Mouse (Mus musculus) adrenal gland, postnatal 10 days (tissue): ENCODE data around the gene Slc6a11. TPM values are rescaled to one million over a fixed set of nuclear protein-coding genes. Genes with fewer than 3 reads are reported as not detected.

ENCODE experiments used
- DNase-seq: peaks from one replicate; pipeline ENCODE4 v3.0.0; 2021; ENCODE audit warnings: mixed read lengths
- total RNA-seq, 2 experiments: library from RNA; stranded (reverse); gene quantifications; 2 replicates each; pipeline ENCODE4 v1.2.3; 2021

The Slc6a11 gene
- total RNA-seq, 2 experiments from 2014 or later, result 0.30 TPM

DNA sequence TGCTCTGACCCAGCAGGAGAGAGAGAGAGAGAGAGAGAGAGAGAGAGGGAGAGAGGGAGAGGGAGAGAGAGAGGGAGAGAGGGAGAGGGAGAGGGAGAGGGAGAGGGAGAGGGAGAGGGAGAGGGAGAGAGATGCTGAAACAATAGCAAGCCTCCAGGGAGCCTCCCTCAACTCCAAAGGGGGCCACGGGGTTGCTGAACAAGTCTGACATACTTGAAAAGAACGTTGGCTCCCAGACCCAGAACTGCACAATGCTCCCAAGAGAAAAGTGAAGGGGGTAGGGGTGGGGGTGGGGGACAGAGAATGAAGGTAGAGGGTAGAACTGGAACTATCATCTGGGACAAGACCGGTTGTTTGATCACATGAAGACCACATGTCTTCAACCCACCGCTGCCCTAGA lies 136.9 kb downstream of the Slc6a11 start:
- no peak for DNase-seq

DNA sequence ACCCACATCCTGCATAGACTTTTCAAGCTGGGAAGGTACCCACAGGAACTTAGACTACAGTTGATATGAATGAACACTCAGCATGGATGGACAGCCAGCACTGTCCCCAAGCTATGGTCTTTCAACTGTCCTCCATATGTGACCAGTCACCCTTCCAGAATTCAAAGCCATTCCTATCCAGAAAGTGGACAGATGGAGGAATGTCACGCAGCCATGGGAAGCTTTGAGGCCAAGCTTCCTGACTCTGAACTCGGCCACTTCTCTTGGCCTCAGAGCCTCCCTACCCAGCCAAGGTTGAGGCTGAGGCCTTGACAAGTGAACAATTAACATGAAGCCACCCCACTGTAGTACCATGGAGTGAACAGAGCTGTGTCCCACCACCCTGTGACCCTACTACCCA lies 138.5 kb downstream of the Slc6a11 start:
- no peak for DNase-seq

DNA sequence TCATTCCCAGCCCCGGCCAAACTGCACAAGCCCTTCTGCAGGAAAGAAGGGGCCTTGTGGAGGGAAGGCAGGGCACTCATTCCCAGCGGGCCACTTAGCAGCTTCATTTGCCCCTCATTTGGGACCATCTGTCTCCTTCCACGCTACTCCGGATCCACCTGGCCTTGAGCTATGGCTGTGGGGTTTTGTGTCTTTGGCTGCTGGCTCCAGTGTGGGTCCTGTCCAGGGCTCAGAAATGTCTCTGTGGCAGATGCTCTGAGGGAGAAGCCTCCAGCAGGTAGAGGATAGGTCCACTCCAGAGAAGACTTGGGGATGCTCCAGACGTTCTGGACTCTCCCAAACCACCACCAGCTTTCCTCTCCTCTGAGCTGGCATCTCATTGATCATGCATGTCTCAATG lies 139.8 kb downstream of the Slc6a11 start:
- no peak for DNase-seq

DNA sequence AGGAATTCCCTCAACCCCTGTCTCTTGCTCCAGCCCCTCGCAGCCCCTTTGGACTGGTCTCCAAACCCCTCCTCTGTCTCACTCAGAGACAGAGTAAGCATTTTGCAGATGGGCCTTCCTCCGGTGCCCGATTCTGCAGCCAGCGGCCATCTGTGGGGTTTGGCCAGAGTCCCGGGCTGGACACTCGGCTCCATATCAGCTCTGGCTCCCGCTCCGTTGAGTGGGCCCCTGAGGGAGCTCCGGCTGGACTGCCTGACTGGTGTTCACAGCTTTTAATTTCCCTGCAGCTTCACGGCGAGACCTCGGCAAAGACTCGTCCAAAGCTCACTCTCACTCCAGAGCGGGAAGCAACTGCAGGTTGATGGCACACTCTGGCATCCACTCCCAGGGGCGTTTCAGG lies 141.2 kb downstream of the Slc6a11 start:
- DNase-seq, result peak; percentile 44

DNA sequence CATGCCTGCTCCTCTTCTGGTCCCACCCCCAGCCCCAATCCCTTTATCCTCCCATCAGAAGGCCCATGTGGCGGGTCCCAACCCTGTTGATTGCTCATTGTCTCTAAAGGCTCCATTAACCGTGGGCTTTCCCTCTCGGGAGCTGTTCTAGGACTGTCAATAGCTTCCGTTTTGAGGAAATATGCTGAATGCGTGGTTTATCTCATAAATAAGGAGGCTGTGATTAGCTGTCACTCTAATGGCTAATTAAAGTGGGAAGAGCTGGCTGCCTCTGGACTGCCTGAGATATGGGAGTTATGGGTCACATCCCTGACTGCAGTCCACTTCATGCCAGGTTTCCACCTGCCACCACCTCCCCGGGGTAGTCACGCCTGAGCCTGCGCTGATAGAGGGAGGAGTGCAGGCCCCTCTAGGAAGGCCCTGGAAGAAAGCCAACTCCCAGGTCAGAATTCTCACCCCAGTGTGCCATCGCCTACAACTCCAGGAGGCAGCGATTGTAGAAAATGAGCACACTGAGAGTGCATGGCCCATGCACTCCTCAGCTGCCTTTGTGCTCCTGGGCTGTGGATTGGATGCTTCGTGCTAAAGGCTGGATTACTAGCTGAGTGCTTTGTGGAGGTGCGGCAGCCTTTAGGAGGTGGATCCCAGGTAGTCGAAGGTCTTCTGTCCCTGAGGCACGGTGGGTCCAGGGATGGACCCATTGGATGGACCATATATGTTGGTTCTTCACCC lies 143.1 kb downstream of the Slc6a11 start:
- no peak for DNase-seq

DNA sequence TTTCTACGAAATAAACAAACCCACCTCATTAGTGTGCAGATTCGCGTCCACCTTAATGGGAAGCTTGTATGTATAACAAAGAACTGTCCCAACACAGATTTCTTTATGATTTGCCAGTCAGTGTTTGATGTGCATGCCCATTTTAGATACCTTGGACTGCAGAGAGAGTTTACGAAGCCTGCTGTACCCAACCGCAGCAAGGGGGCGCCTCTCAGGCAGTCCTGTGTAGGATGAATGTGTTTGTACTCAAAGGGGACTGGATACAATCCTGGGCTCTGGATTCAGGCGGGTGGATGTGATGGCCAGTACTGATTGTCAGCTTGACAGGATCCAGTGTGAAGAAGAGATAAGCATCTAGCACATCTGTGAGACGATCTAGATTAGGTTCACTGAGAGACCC lies 144.8 kb downstream of the Slc6a11 start:
- no peak for DNase-seq

DNA sequence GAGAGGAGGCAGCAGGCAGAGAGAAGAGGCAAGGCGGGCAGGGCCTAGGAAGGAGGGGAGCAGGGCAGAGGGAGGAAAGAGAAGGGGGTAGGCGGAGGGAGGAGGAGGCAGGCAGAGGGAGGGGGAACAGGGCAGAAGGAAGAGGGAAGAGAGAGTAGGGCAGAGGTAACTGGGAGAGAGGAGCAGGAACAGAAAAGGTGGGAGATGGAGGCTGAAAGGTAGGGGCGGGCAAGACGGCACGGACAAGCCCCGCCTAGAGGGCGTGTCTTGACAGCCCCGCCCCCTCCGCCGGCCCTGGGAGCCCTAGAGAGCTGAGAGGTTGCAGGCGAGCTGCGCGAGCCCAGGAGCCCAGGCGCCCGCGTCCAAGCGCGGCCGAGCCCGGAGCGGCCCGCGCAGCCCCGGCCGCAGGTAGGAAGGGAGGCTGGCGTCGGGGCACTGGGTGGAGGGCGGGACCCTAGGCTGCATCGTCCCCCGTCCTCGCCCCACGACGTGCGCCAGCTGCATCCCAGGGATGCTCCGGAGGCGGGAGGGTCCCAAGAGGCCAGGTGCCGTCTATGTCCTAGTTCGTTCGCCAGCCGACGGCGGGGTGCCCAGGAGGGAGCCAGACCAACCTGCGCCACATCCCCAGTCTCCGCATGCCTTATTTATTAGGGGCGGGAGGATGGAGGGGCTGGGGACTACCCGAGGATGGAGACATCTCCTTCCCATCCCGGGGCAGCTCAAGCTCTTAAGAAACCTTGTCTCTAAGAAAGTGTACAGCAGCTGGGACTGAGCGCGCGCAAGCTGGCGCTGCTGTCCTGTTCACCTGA lies 151.6 kb downstream of the Slc6a11 start, which contains the start of gene Slc6a1:
Gene Slc6a1, plus strand, starts transcription at position 167 of the 809 bp plus-strand sequence.
- peak; percentile 76 for DNase-seq

DNA sequence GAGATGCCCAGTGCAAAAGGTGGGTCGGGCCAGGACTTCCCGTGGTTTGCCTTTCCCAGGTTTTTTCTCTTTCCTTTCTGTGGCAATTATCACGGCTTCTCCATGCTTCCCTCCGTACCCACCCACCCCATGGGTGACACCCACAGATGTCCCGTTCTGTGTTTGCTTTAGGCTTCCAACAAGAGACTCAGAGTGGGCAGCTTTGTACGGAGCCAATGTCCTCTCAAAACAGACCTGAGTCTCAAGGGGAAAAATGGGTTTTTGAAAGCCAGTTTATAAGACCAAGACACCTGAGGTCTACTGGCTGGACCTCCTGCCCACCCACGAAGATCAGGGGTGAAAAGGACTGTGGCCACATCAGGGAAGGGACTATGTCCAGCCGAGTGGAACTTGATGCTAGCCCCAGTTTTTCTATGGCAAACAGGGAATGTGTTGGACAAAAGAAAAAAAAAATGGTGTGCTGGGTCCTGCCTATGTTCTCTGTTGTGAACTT lies 152.3 kb downstream of the Slc6a11 start:
- no peak for DNase-seq

DNA sequence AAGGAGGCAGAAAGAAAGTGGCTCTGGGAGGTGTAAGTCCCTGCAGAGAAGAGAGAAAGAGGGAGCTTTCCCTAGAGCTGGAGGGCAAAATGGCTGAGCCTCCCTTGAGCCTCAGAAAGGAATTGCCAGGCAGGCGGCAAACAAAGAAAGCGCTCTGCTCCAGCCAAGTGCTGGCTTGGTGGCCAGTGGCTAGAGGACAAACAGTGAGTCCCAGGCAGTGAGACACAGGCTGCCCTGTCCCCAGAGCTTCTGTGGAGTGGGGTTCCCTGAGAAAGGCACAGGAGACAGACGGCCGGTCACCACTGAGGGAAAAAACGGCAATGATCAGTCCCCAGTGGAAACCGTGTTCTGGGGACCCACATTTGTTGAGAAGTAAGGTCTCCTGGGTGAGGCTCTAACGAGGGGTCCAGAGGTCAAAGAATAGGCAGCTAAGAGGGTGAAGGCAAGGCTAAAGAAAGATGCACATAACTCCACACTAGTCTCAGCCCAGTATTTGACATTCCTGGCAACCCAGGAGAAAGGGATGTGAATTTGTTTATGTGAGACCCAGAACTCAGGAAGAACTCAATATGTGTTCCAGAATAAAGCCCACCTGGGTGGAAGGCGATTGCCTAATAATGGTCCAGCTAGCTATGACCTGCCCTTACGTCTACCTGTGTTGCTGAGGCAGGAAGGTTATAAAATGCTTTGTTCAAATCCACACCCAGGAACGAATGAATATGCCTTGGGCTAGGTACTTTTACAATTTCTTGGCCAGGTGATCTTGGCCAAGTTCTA lies 153.1 kb downstream of the Slc6a11 start:
- DNase-seq, result no peak

DNA sequence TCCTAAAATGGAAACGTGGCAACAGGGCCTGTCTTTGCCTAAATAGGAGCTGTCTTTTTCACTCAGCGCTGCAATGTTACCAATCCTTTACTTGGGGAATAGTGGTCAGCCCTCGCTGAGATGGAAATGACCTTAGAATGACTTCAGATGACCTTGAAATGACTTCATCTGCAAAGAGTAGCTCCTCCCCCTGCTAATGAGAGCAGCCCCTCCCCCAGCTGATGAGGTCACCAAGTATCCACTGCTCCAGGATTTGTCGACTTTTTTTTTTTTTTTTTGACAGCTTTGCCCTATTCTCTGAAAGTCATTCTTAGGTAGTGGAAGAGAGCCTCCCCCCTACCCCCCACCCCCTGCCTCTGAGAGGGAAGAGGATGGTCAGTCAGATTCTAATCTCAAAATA lies 154.4 kb downstream of the Slc6a11 start:
- DNase-seq, result no peak

DNA sequence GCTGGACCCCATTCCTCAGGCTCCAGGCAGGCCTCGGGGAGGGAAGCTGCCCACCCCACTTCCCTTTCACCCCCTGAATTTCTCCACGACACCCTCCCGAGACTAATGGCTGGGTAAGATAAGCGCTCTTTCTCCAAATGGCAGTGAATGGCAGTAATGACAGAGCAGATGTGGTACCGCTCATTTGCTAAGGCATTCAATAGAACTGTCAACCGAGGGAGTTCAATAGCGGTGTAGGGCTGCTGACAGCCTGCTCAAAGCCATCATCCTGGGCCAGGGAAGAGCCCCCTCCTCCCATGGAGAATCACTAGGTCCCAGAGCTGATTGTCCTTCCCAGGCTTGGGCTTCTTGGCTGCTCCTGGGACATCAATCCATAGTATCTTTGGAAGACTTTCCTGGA lies 158.1 kb downstream of the Slc6a11 start:
- DNase-seq, result no peak

DNA sequence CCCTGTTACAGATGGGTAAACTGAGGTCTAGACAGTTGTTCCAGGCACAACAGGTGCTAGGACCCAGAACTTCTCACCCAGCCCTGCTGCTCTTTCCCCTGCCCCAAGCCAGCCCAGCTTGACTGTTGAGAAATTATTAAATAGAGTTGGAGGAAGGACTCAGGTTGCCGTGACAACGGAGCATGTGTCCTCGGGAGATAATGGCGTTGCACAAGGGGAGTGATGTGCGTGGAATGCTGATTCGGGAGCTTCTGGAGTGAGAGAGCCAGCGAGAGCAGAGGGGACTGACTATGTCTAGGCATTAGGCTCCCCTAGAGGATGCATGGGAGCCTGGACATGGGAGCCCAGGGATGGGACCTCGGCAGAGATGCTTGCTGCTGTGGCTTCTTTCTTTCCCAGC lies 159.1 kb downstream of the Slc6a11 start:
- DNase-seq, result peak; percentile 11

DNA sequence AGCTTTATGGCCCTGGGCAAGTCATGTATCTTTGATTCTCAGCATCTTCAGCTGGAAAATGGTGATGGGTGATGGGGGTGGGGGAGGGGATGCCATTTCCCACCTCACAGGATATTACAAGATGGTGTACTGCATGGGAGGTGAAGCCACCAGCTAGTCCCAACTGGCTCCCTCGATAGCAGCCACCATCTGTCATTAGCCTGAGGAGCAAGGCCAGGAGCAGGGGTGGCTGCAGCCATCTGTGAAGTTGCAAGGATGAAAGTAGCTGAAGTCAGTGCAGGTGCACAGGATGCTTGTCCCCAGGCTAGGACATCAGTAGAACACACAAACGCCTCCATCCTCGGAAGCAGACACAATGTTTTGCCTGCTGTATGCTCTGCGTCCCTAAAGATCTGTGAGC lies 159.9 kb downstream of the Slc6a11 start:
- DNase-seq, result no peak

DNA sequence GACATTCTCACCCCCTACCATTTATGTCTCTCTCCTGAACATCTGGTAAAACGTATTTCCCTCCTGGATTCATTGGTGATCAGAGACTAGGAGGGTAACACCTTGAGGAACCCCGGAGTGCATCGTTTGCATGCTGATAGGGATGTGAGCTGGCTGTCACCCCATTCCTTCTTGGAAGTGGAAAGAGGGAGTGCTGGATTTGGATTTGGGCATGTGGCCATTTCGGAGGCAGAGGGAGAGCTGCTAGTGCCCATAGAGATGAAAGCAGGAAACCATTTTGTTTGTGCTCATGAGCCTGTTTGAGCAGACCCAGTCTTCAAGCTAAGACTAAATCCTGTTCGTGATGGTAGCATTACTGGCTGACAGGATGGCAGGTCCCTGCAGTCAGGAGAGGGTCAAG lies 160.4 kb downstream of the Slc6a11 start:
- DNase-seq, result no peak

DNA sequence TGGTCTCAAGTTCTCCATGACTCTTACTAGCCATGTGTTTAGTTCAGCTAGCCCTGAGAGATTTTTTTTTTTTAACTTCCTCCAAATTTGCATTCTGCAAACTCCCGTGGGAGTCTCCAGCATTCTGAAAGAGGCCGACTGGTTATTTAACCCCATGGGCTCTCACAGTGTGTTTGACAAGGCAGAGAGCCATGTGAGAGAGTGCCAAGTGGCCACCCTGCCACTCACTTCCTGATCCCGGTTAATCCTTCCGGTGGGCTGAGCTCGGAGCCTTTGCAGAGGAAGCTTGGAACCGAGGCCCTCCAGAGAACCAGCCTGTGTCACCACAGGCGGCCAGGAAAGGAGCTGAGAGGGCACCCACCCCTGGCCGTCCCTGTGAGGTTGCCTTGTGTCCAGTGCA lies 162.5 kb downstream of the Slc6a11 start:
- DNase-seq, result no peak

DNA sequence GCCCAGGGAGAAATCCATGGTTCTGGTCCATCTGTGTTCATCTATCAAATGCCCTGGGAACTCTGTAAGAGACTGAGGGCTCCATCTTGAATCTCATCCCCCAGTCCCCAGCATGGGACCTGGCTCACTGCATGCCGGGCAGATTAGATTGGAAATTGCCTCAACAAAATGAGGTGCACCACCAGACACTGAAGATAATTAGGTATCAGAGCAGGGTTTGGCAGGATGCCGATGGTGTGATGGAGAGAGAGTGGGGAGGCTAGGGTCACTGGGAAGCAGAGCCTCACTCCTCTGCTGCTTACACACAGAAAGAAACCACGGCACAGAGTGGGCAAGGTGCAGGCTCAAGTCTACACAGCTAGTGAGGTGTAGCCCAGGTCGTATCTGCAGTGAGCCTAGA lies 164.0 kb downstream of the Slc6a11 start:
- no peak for DNase-seq

DNA sequence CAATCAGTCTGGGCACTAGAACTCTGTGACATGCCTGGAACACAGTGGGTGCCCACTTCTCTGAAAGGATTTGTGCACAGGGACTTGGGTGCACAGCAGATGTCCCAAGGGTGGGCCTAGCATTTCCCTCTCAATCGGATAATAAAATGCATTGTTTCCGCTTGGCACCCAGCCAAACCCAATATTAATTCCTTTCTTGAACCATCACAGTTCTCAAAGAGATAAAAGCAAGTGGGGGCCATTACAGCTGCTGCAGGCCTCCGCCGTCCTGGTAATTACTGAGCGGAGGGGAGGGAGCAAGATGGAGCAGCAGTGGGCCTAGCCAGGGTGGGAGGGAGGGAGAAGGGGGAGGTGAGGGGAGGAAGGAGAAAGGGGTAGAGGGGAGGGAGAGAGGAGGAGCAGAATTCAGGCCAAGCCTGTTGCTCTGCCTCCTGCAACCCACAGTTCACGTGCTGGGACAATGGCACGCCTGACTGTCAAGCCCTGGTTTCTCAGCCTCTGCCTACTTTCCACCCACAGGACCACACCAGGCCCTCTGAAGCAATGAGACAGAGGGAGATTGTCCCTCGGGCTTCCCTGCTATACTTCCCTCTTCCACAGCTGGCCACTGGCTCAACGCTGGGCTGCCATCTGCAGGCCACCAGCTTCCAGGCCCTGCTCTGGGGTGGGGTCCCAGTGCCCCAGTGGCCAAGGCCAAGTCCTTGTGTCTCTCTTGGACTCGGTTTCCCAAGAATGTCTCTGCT lies 166.4 kb downstream of the Slc6a11 start:
- no peak for DNase-seq

Other genes with a start within 250 kb of the Slc6a11 start
- gene Atp2b2, start 88.6 kb upstream of the Slc6a11 start, total RNA-seq, result 1 to 10 TPM; 3.9 to 5.8 TPM
- under 1 TPM; 0.06 to 0.27 TPM for gene Slc6a1, start 151.4 kb downstream of the Slc6a11 start, total RNA-seq